Mouse (Mus musculus): Measurements from ENCODE around the gene Sox5.

Sox5 gene

GRCm38 (mm10) chr6:143941291-143941785 is 840.4 kb downstream of the Sox5 start:
- no peak for DNase-seq (ENCODE audit: low spot score)

- DNase-seq (ENCODE audit: low spot score), result no peak
These were observed 858.6 kb downstream of the Sox5 start for GRCm38 (mm10) chr6:143923146-143923545.

GRCm38 (mm10) chr6:143918405-143918947 is 863.3 kb downstream of the Sox5 start:
- no peak for DNase-seq (ENCODE audit: low spot score)

- DNase-seq (ENCODE audit: low spot score), result no peak
These were observed 865.5 kb downstream of the Sox5 start for GRCm38 (mm10) chr6:143916152-143916735.

GRCm38 (mm10) chr6:143915686-143916085 is 866.1 kb downstream of the Sox5 start:
- no peak for DNase-seq (ENCODE audit: low spot score)

- no peak for DNase-seq (ENCODE audit: low spot score)
These were observed 869.5 kb downstream of the Sox5 start for GRCm38 (mm10) chr6:143912316-143912715.

GRCm38 (mm10) chr6:143904693-143905031 is 877.1 kb downstream of the Sox5 start:
- no peak for DNase-seq (ENCODE audit: low spot score)

GRCm38 (mm10) chr6:143903981-143904692 is 877.6 kb downstream of the Sox5 start:
- DNase-seq (ENCODE audit: low spot score), result no peak

GRCm38 (mm10) chr6:143900871-143901270 is 880.9 kb downstream of the Sox5 start:
- DNase-seq (ENCODE audit: low spot score), result no peak

GRCm38 (mm10) chr6:143895092-143895491 is 886.7 kb downstream of the Sox5 start:
- no peak for DNase-seq (ENCODE audit: low spot score)

- no peak for DNase-seq (ENCODE audit: low spot score)
These were observed 888.9 kb downstream of the Sox5 start for GRCm38 (mm10) chr6:143892869-143893268.

- DNase-seq (ENCODE audit: low spot score), result no peak
These were observed 893.2 kb downstream of the Sox5 start for GRCm38 (mm10) chr6:143888556-143888955.

GRCm38 (mm10) chr6:143878525-143878924 is 903.3 kb downstream of the Sox5 start:
- DNase-seq (ENCODE audit: low spot score), result no peak

- no peak for DNase-seq (ENCODE audit: low spot score)
These were observed 913.0 kb downstream of the Sox5 start for GRCm38 (mm10) chr6:143868790-143869189.

- no peak for DNase-seq (ENCODE audit: low spot score)
These were observed 913.6 kb downstream of the Sox5 start for GRCm38 (mm10) chr6:143868155-143868685.

GRCm38 (mm10) chr6:143867029-143867428 is 914.7 kb downstream of the Sox5 start:
- no peak for DNase-seq (ENCODE audit: low spot score)

- no peak for DNase-seq (ENCODE audit: low spot score)
These were observed 915.2 kb downstream of the Sox5 start for GRCm38 (mm10) chr6:143866566-143866965.

GRCm38 (mm10) chr6:143862611-143863110 is 919.1 kb downstream of the Sox5 start:
- DNase-seq (ENCODE audit: low spot score), result no peak

- no peak for DNase-seq (ENCODE audit: low spot score)
These were observed 921.7 kb downstream of the Sox5 start for GRCm38 (mm10) chr6:143860036-143860435.

GRCm38 (mm10) chr6:143859535-143859934 is 922.2 kb downstream of the Sox5 start:
- no peak for DNase-seq (ENCODE audit: low spot score)

- no peak for DNase-seq (ENCODE audit: low spot score)
These were observed 923.2 kb downstream of the Sox5 start for GRCm38 (mm10) chr6:143858551-143858950.

- DNase-seq (ENCODE audit: low spot score), result no peak
These were observed 924.4 kb downstream of the Sox5 start for GRCm38 (mm10) chr6:143857376-143857775.

- DNase-seq (ENCODE audit: low spot score), result no peak
These were observed 926.4 kb downstream of the Sox5 start for GRCm38 (mm10) chr6:143855421-143855820.

Measured in spleen, adult 12 weeks (tissue).